Mouse (Mus musculus) right cerebral cortex, postnatal 36 days (tissue): ENCODE measurements around the gene Inpp5a.
A peak's percentile ranks its signal among the peaks of the same experiment; 100 is the strongest.

Source experiments
- DNase-seq, 2 experiments: peaks; one replicate each; pipeline ENCODE4 v3.0.0; 2022; ENCODE audit warnings: low spot score in 2 of 2, mixed read lengths in 1 of 2

The Inpp5a gene

GRCm38 (mm10) chr7:139388670-139389212, at the start of gene Inpp5a:
Gene Inpp5a, plus strand, starts transcription at chr7:139389109.
- peak; percentile 98 to 99 for DNase-seq

- DNase-seq: no peak
These were observed 49.7 kb upstream of the Inpp5a start for GRCm38 (mm10) chr7:139339184-139339583.

- peak in 1 of 2 experiments; percentile 16 for DNase-seq
These were observed 47.8 kb upstream of the Inpp5a start for GRCm38 (mm10) chr7:139341020-139341660.

GRCm38 (mm10) chr7:139342809-139343208, 46.1 kb upstream of the Inpp5a start:
- DNase-seq: no peak

GRCm38 (mm10) chr7:139347051-139347450, 41.9 kb upstream of the Inpp5a start:
- no peak for DNase-seq

- peak; percentile 42 to 70 for DNase-seq
These were observed 38.3 kb upstream of the Inpp5a start for GRCm38 (mm10) chr7:139350606-139351005.

- DNase-seq: no peak
These were observed 34.4 kb upstream of the Inpp5a start for GRCm38 (mm10) chr7:139354370-139355139.

- DNase-seq: no peak
These were observed 31.9 kb upstream of the Inpp5a start for GRCm38 (mm10) chr7:139357043-139357442.

GRCm38 (mm10) chr7:139359906-139360305, 29.0 kb upstream of the Inpp5a start:
- DNase-seq: no peak

GRCm38 (mm10) chr7:139360890-139361559, 27.9 kb upstream of the Inpp5a start:
- DNase-seq: no peak

GRCm38 (mm10) chr7:139361799-139362198, 27.1 kb upstream of the Inpp5a start:
- no peak for DNase-seq

GRCm38 (mm10) chr7:139362514-139362913, 26.4 kb upstream of the Inpp5a start:
- DNase-seq: no peak

- DNase-seq: no peak
These were observed 25.5 kb upstream of the Inpp5a start for GRCm38 (mm10) chr7:139363281-139364004.

- peak; percentile 52 to 71 for DNase-seq
These were observed 24.8 kb upstream of the Inpp5a start for GRCm38 (mm10) chr7:139364005-139364557.

- DNase-seq: no peak
These were observed 23.7 kb upstream of the Inpp5a start for GRCm38 (mm10) chr7:139364936-139365830.

GRCm38 (mm10) chr7:139366131-139366530, 22.8 kb upstream of the Inpp5a start:
- no peak for DNase-seq

GRCm38 (mm10) chr7:139366549-139366948, 22.4 kb upstream of the Inpp5a start:
- no peak for DNase-seq

- no peak for DNase-seq
These were observed 20.7 kb upstream of the Inpp5a start for GRCm38 (mm10) chr7:139368218-139368617.

GRCm38 (mm10) chr7:139368722-139369380, 20.1 kb upstream of the Inpp5a start:
- DNase-seq: peak; percentile 20
